Mouse (Mus musculus) intestine, embryonic 14.5 days (tissue): ENCODE results near the gene Ano3. TPM values are rescaled to one million over a fixed set of nuclear protein-coding genes. Genes with fewer than 3 reads are reported as not detected.

ENCODE experiments used
- ATAC-seq: fragments of 200-750 bp; cut with Nextera tagmentation; replicated peaks from 2 replicates; pipeline ENCODE4 v1.8.0; 2017; ENCODE audit warnings: low read depth, moderate number of reproducible peaks, moderate TSS enrichment, moderate library complexity; ENCODE audit not compliant: low FRiP score, low TSS enrichment
- DNase-seq: peaks from one replicate; pipeline ENCODE4 v3.0.0-alpha.2; 2018; ENCODE audit warnings: low spot score
- H3K27ac ChIP-seq: fragments of 300-500 bp; sonication (generic); 2 replicates; pipeline ENCODE4 v1.5.1; 2014; ENCODE audit warnings: low read depth, mild to moderate bottlenecking, control low read depth
- H3K27me3 ChIP-seq: fragments of 300-500 bp; sonication (generic); replicated peaks from 2 replicates; pipeline ENCODE4 v1.6.1; 2014; ENCODE audit warnings: low read length, control low read depth; ENCODE audit not compliant: control insufficient read depth, insufficient read depth
- H3K36me3 ChIP-seq: fragments of 300-500 bp; sonication (generic); 2 replicates; pipeline ENCODE4 v1.6.1; 2014; ENCODE audit warnings: low read length, control low read depth; ENCODE audit not compliant: control insufficient read depth, insufficient read depth
- H3K4me1 ChIP-seq: fragments of 300-500 bp; sonication (generic); replicated peaks from 2 replicates; pipeline ENCODE4 v1.6.1; 2014; ENCODE audit warnings: low read length, control low read depth, mixed read lengths; ENCODE audit not compliant: control insufficient read depth, insufficient read depth
- H3K4me2 ChIP-seq: fragments of 300-500 bp; sonication (generic); 2 replicates; pipeline ENCODE4 v1.6.1; 2014; ENCODE audit warnings: low read length
- H3K4me3 ChIP-seq: fragments of 300-500 bp; sonication (generic); 2 replicates; pipeline ENCODE4 v1.5.1; 2014; ENCODE audit warnings: low read depth, low read length, control low read depth, mixed read lengths
- H3K9ac ChIP-seq: fragments of 300-500 bp; sonication (generic); 2 replicates; pipeline ENCODE4 v1.6.1; 2014; ENCODE audit warnings: mild to moderate bottlenecking, low read length
- H3K9me3 ChIP-seq: fragments of 300-500 bp; sonication (generic); 2 replicates; pipeline ENCODE4 v1.6.1; 2016; ENCODE audit warnings: low read length, control low read depth; ENCODE audit not compliant: control insufficient read depth
- WGBS: fragments of 180-500 bp; shearing (Covaris S2); extraction: QIAGEN DNeasy Blood & Tissue Kit; methylation state at CpG from one replicate; pipeline ENCODE4 v1.1.7; 2014; 5-methylcytosine and 5-hydroxymethylcytosine counted together
- polyA plus RNA-seq: library from polyadenylated mRNA; unstranded; fragments of >200 nt; fragmentation: Nextera tagmentation; extraction: Ambion mirVana; gene quantifications from 2 replicates; pipeline ENCODE4 v1.2.1, GENCODE M21; 2014

Ano3 gene
- polyA plus RNA-seq, 1 experiment from 2014 or later, result 0.09 TPM

DNA sequence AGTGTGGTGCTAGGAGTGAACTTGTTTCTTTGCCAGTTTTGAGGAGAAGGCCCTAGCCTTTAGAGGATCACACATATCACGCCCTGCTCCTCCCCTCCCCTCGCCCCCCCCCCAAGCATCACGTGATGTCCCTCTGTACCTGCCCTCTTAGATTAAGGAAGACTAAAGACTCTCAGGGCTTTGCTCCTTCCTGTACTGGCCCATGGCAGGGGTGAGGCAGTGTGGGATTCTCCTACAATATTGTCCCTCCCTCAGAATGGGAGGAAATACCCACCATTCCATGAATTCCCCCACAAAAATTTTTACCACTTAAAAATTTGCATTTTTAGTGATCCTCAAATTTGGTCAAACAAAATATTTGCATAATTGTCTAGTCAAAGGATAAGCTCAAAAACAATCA is 85.1 kb downstream of the Ano3 start:
- Histone ChIP-seq H3K9me3 (no peaks in the 10 kb centered on the region), H3K27ac (no peak overlapping the region), H3K4me3 (no peak overlapping the region), H3K36me3 (no peaks in the 10 kb centered on the region), H3K9ac (no peak overlapping the region), H3K4me2 (no peak overlapping the region), H3K27me3 (no peaks in the 10 kb centered on the region), H3K4me1 (no peaks in the 10 kb centered on the region)
- no peak for ATAC-seq
- no peak for DNase-seq
- WGBS, result 67% methylated on average over 3 of the region's 3 CpGs

GRCm38 (mm10) chr2:110863376-110863775 is 87.3 kb downstream of the Ano3 start:
- Histone ChIP-seq H3K4me3 (no peak overlapping the region), H3K4me2 (no peak overlapping the region), H3K36me3 (no peaks in the 10 kb centered on the region), H3K9ac (no peak overlapping the region), H3K27ac (no peak overlapping the region), H3K27me3 (no peaks in the 10 kb centered on the region), H3K9me3 (no peaks in the 10 kb centered on the region), H3K4me1 (no peaks in the 10 kb centered on the region)
- WGBS, result 93% methylated on average over 4 of the region's 4 CpGs
- no peak for ATAC-seq
- no peak for DNase-seq

DNA sequence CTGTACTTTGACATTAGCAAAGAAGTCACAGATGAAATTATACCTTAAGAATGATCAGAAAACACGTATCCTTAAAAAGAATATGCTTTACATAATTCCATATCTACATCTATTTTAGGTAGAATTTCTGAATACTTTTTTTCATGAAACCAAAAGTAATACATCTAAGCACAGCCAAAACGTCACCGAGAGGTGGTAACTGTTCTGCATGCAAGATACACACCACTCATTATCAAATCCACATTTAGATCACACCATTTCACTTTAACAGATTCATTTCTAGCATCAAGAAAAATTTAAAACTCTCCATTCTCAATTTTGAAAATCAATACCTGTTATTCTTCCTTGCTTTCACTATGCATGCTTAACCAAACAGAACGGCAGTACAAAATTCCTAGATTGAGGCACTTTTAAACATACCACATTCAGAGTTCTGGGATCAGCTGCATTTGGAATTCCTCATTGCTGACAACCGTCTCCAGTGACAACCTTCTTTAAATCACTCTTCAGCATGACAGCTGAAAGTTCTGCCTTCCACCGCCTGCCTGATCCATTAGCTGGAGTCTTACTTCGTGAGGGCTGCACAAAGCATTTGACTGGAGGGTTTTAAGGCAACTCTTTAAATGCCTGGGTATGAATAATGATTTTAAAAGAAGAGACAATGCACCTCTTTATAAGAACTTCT is 111.0 kb downstream of the Ano3 start:
- DNase-seq (no peak), ATAC-seq (no peak)
- H3K4me3 ChIP-seq, result no peak overlapping the region
- 52% methylated on average over 7 of the region's 7 CpGs for WGBS
- H3K4me2 ChIP-seq, result no peak overlapping the region
- no peak overlapping the region for H3K27ac ChIP-seq
- no peaks in the 10 kb centered on the region for H3K4me1 ChIP-seq
- no peak overlapping the region for H3K9ac ChIP-seq
- H3K9me3 ChIP-seq, result no peaks in the 10 kb centered on the region
- H3K27me3 ChIP-seq, result no peaks in the 10 kb centered on the region
- no peaks in the 10 kb centered on the region for H3K36me3 ChIP-seq

GRCm38 (mm10) chr2:110816189-110816588 is 134.5 kb downstream of the Ano3 start:
- no peak overlapping the region for H3K9ac ChIP-seq
- H3K4me1 ChIP-seq, result no peaks in the 10 kb centered on the region
- H3K27me3 ChIP-seq, result no peaks in the 10 kb centered on the region
- no peak overlapping the region for H3K4me2 ChIP-seq
- H3K36me3 ChIP-seq, result no peaks in the 10 kb centered on the region
- H3K9me3 ChIP-seq, result no peaks in the 10 kb centered on the region
- H3K4me3 ChIP-seq, result no peak overlapping the region
- DNase-seq (no peak), ATAC-seq (no peak)
- H3K27ac ChIP-seq, result no peak overlapping the region

GRCm38 (mm10) chr2:110814964-110815363 is 135.8 kb downstream of the Ano3 start:
- no peak overlapping the region for H3K27ac ChIP-seq
- H3K27me3 ChIP-seq, result no peaks in the 10 kb centered on the region
- WGBS, result 69% methylated on average over 1 of the region's 1 CpGs
- H3K4me2 ChIP-seq, result no peak overlapping the region
- H3K9ac ChIP-seq, result no peak overlapping the region
- H3K4me3 ChIP-seq, result no peak overlapping the region
- H3K9me3 ChIP-seq, result no peaks in the 10 kb centered on the region
- H3K4me1 ChIP-seq, result no peaks in the 10 kb centered on the region
- ATAC-seq (no peak), DNase-seq (no peak)
- H3K36me3 ChIP-seq, result no peaks in the 10 kb centered on the region

GRCm38 (mm10) chr2:110806302-110807093 is 144.2 kb downstream of the Ano3 start:
- no peak for DNase-seq
- no peak overlapping the region for H3K4me3 ChIP-seq
- no peaks in the 10 kb centered on the region for H3K36me3 ChIP-seq
- H3K9ac ChIP-seq, result no peak overlapping the region
- H3K27me3 ChIP-seq, result no peaks in the 10 kb centered on the region
- no peaks in the 10 kb centered on the region for H3K4me1 ChIP-seq
- no peak overlapping the region for H3K4me2 ChIP-seq
- no peak for ATAC-seq
- H3K27ac ChIP-seq, result no peak overlapping the region
- H3K9me3 ChIP-seq, result no peaks in the 10 kb centered on the region
- WGBS, result 85% methylated on average over 5 of the region's 5 CpGs

GRCm38 (mm10) chr2:110795928-110796327 is 154.8 kb downstream of the Ano3 start:
- Histone ChIP-seq H3K9me3 (no peaks in the 10 kb centered on the region), H3K36me3 (no peaks in the 10 kb centered on the region), H3K27ac (no peak overlapping the region), H3K9ac (no peak overlapping the region), H3K4me3 (no peak overlapping the region), H3K27me3 (no peaks in the 10 kb centered on the region), H3K4me1 (no peaks in the 10 kb centered on the region), H3K4me2 (no peak overlapping the region)
- DNase-seq, result no peak
- 47% methylated on average over 1 of the region's 1 CpGs for WGBS
- ATAC-seq, result no peak

- H3K27me3 ChIP-seq, result no peaks in the 10 kb centered on the region
- no peak overlapping the region for H3K4me2 ChIP-seq
- 75% methylated on average over 3 of the region's 3 CpGs for WGBS
- ATAC-seq, result no peak
- no peak for DNase-seq
- H3K36me3 ChIP-seq, result no peaks in the 10 kb centered on the region
- no peak overlapping the region for H3K27ac ChIP-seq
- H3K9me3 ChIP-seq, result no peaks in the 10 kb centered on the region
- no peak overlapping the region for H3K9ac ChIP-seq
- H3K4me1 ChIP-seq, result no peaks in the 10 kb centered on the region
- H3K4me3 ChIP-seq, result no peak overlapping the region
Measured at GRCm38 (mm10) chr2:110795433-110795832, 155.3 kb downstream of the Ano3 start.

DNA sequence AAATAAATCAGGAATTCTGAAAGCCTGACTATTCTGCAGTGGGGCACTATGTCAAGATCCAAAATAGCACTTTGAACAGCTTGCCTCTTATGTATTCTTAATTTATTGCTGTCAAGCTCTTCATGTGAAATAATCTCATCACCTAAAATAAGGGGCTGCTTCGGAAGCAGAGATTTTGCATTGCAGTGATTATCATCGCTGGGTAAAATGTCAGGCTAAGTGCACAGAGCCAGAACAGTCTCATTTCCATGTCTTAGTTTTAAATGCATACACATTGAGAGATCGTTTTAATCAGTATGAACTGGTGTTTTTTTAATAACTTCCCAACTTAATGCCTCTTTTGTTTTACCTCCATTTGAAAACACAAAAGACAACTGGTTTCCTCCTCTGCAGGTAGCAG is 163.3 kb downstream of the Ano3 start:
- DNase-seq (no peak), ATAC-seq (no peak)
- H3K9ac ChIP-seq, result no peak overlapping the region
- no peak overlapping the region for H3K4me3 ChIP-seq
- H3K9me3 ChIP-seq, result no peaks in the 10 kb centered on the region
- no peaks in the 10 kb centered on the region for H3K4me1 ChIP-seq
- no peaks in the 10 kb centered on the region for H3K27me3 ChIP-seq
- WGBS, result 88% methylated on average over 3 of the region's 3 CpGs
- no peak overlapping the region for H3K4me2 ChIP-seq
- H3K27ac ChIP-seq, result no peak overlapping the region
- H3K36me3 ChIP-seq, result no peaks in the 10 kb centered on the region
